ENCODE assay signal across 11 mouse cellular contexts in genomic region chr9:107522400-107522711, GRCm38 (mm10). TPM values are rescaled to one million over a fixed set of nuclear protein-coding genes. Genes with fewer than 3 reads are reported as not detected.
DNase-seq lines count a peak whose midpoint lies in the region; ATAC-seq and TF ChIP-seq lines count a peak whose summit lies in the region.
"Had no signal": no experiment of that assay in that cellular context is flagged by ENCODE, and none has a peak within 500 bp of the region (broad histone marks: within the 10 kb centered on the region; RNA-seq: fewer than 3 reads in every experiment).

No protein-coding gene starts in this region.

- no peak for ATAC-seq in heart, embryonic 14.5 days (ENCODE audit: insufficient number of reproducible peaks, insufficient read depth, low FRiP score, low read depth)
- no peak for ATAC-seq in forebrain, postnatal 0 days
- no peak for ATAC-seq in liver, postnatal 0 days
- ATAC-seq in erythroblast, adult 5-6 weeks (replicated peaks; ENCODE audit: low FRiP score, poor library complexity, severe bottlenecking): no peak

- peak overlapping the region in 1 of 2 experiments; percentile 33; a peak in 1 of 4 replicates for H3K27ac ChIP-seq in heart, embryonic 14.5 days (replicated peaks in 1 of 2; ENCODE audit: control insufficient read depth in 1 of 2, insufficient read depth in 1 of 2, low read depth in 2 of 2, low read length in 2 of 2)
- no peak overlapping the region for H3K27ac ChIP-seq in ES-Bruce4 (ENCODE audit: insufficient read depth, low read length)
- H3K27ac ChIP-seq in forebrain, postnatal 0 days (ENCODE audit: low read depth, low read length): no peak overlapping the region
- no peak overlapping the region for H3K27ac ChIP-seq in liver, postnatal 0 days (ENCODE audit: low read depth)

- no peak for TF ChIP-seq EP300 in ES-Bruce4 (IDR thresholded peaks at IDR 0.05; ENCODE audit: insufficient read depth, low read depth, low read length)
- no peak for TF ChIP-seq EP300 in liver, postnatal 0 days (IDR thresholded peaks at IDR 0.05; ENCODE audit: low read depth)

- no peak for TF ChIP-seq CTCF in ES-Bruce4 (IDR thresholded peaks at IDR 0.05; ENCODE audit: low read depth, low read length)
- no peak for TF ChIP-seq CTCF in forebrain, postnatal 0 days (IDR thresholded peaks at IDR 0.05; ENCODE audit: low read depth)
- TF ChIP-seq CTCF in liver, postnatal 0 days (IDR thresholded peaks at IDR 0.05; ENCODE audit: low read depth): no peak

- no peak for TF ChIP-seq POLR2A in ES-Bruce4 (IDR thresholded peaks at IDR 0.05; ENCODE audit: insufficient read depth, low read length)

- H3K4me1 ChIP-seq in heart, embryonic 14.5 days (ENCODE audit: control insufficient read depth in 2 of 2, insufficient read depth in 2 of 2, low read length in 2 of 2): peaks cover 15 to 24% of the 10 kb centered on the region in 2 experiments
- peaks cover 8% of the 10 kb centered on the region for H3K4me1 ChIP-seq in ES-Bruce4 (ENCODE audit: control insufficient read depth, insufficient read depth, low read length)
- H3K4me1 ChIP-seq in forebrain, postnatal 0 days (ENCODE audit: insufficient read depth): no peaks in the 10 kb centered on the region
- peaks cover 13% of the 10 kb centered on the region for H3K4me1 ChIP-seq in liver, postnatal 0 days (ENCODE audit: insufficient read depth)

- no peak overlapping the region for H3K4me3 ChIP-seq in heart, embryonic 14.5 days (ENCODE audit: control insufficient read depth in 1 of 2, insufficient read depth in 1 of 2, low read depth in 1 of 2, low read length in 2 of 2)
- H3K4me3 ChIP-seq in ES-Bruce4 (ENCODE audit: low read depth, low read length): peak overlapping the region; percentile 29
- H3K4me3 ChIP-seq in forebrain, postnatal 0 days (ENCODE audit: low read depth, low read length): no peak overlapping the region
- H3K4me3 ChIP-seq in liver, postnatal 0 days (ENCODE audit: low read depth, low read length): no peak overlapping the region

- peak overlapping the region; percentile 59 for H3K4me2 ChIP-seq in heart, embryonic 14.5 days (ENCODE audit: low read length)
- 0 out of 2 replicates have a peak overlapping the region, but pooled peaks have one; percentile 13 for H3K4me2 ChIP-seq in forebrain, postnatal 0 days (ENCODE audit: low read depth)
- H3K4me2 ChIP-seq in liver, postnatal 0 days (ENCODE audit: low read depth, low read length): 0 out of 2 replicates have a peak overlapping the region, but pooled peaks have one; percentile 44

- WGBS in heart, embryonic 14.5 days: 50% methylated on average over 2 of the region's 2 CpGs
- 22% methylated on average over 2 of the region's 2 CpGs for WGBS in forebrain, postnatal 0 days
- WGBS in liver, postnatal 0 days (ENCODE audit: insufficient replicate concordance): 46% methylated on average over 2 of the region's 2 CpGs

- no peaks in the 10 kb centered on the region for H3K9me3 ChIP-seq in heart, embryonic 14.5 days (ENCODE audit: control insufficient read depth, low read length)
- no peaks in the 10 kb centered on the region for H3K9me3 ChIP-seq in ES-Bruce4 (replicated peaks; ENCODE audit: control insufficient read depth, insufficient read depth, low read length, poor library complexity, severe bottlenecking)
- no peaks in the 10 kb centered on the region for H3K9me3 ChIP-seq in forebrain, postnatal 0 days (ENCODE audit: low read length)
- no peaks in the 10 kb centered on the region for H3K9me3 ChIP-seq in liver, postnatal 0 days (ENCODE audit: low read length)

- H3K9ac ChIP-seq in heart, embryonic 14.5 days (ENCODE audit: low read length): peak overlapping the region; percentile 44
- peak overlapping the region; percentile 49 for H3K9ac ChIP-seq in ES-Bruce4 (ENCODE audit: low read depth, poor library complexity, severe bottlenecking)
- H3K9ac ChIP-seq in forebrain, postnatal 0 days: no peak overlapping the region
- H3K9ac ChIP-seq in liver, postnatal 0 days (replicated peaks): no peak overlapping the region; the same call in 1 of the 2 replicates

- H3K27me3 ChIP-seq in heart, embryonic 14.5 days (ENCODE audit: control insufficient read depth, insufficient read depth, low read length): peaks cover 16% of the 10 kb centered on the region
- H3K27me3 ChIP-seq in ES-Bruce4 (ENCODE audit: control insufficient read depth, insufficient read depth, low read length, poor library complexity, severe bottlenecking): no peaks in the 10 kb centered on the region
- peaks cover 7% of the 10 kb centered on the region; the same call in 1 of the 2 replicates for H3K27me3 ChIP-seq in forebrain, postnatal 0 days (ENCODE audit: insufficient read depth, low read length)
- H3K27me3 ChIP-seq in liver, postnatal 0 days (ENCODE audit: insufficient read depth, low read length): peaks cover 36% of the 10 kb centered on the region

- intact Hi-C loops in heart, postnatal 14 days (cut with DNase I): no loop called here

- no peak for DNase-seq in heart, postnatal 14 days
- no peak for DNase-seq in forebrain, postnatal 0 days
- DNase-seq in liver, postnatal 0 days: no peak
- no peak for DNase-seq in layer of hippocampus, adult 9-10 months (ENCODE audit: low spot score)
- DNase-seq in spleen, adult 18-20 months: no peak
- DNase-seq: left cerebral cortex, postnatal 4 days had no signal

- H3K36me3 ChIP-seq in heart, embryonic 14.5 days (ENCODE audit: control insufficient read depth, insufficient read depth, low read length): no peaks in the 10 kb centered on the region
- H3K36me3 ChIP-seq in ES-Bruce4 (ENCODE audit: control insufficient read depth, insufficient read depth, low read length, poor library complexity, severe bottlenecking): no peaks in the 10 kb centered on the region
- H3K36me3 ChIP-seq in forebrain, postnatal 0 days (ENCODE audit: insufficient read depth): no peaks in the 10 kb centered on the region
- H3K36me3 ChIP-seq in liver, postnatal 0 days (replicated peaks; ENCODE audit: insufficient read depth, low read length): no peaks in the 10 kb centered on the region

RNA-seq across cellular contexts. Expression of gene Tmem115, which starts 11.4 kb away (rescaled TPM):
- 38.6 and 39.7 TPM in 2 replicates for polyA plus RNA-seq in heart, embryonic 14.5 days (2014; fragmentation: Nextera tagmentation; extraction: Ambion mirVana)
- 10 to 100 TPM; 23.1 to 23.7 TPM for total RNA-seq in heart, postnatal 14 days (2021)
- 10.7 and 11.6 TPM in 2 replicates for polyA plus RNA-seq in ES-Bruce4 (2011; ENCODE audit: insufficient read depth, insufficient read length, low read depth, missing spikeins)
- 44.3 and 51.4 TPM in 2 replicates for total RNA-seq in forebrain, postnatal 0 days (2014; rRNA removed)
- 49.7 and 50.4 TPM in 2 replicates for polyA plus RNA-seq in forebrain, postnatal 0 days (2015; fragmentation: Nextera tagmentation; extraction: Ambion mirVana)
- 15.7 and 17.9 TPM in 2 replicates for polyA plus RNA-seq in liver, postnatal 0 days (2015; fragmentation: Nextera tagmentation; extraction: Ambion mirVana)
- total RNA-seq in erythroblast, adult 5-6 weeks (2015; ENCODE audit: low replicate concordance): 1.9 and 2.5 TPM in 2 replicates
- total RNA-seq in erythroblast, adult 5-6 weeks (2017; ENCODE audit: low replicate concordance): 5.9 and 6.0 TPM in 2 replicates

RNA-seq across cellular contexts. Expression of gene Cyb561d2, which starts 19.6 kb away (rescaled TPM):
- 17.6 and 22.8 TPM in 2 replicates for polyA plus RNA-seq in heart, embryonic 14.5 days (2014; fragmentation: Nextera tagmentation; extraction: Ambion mirVana)
- total RNA-seq in heart, postnatal 14 days (2021): 1 to 10 TPM; 3.4 to 4.9 TPM
- polyA plus RNA-seq in ES-Bruce4 (2011; ENCODE audit: insufficient read depth, insufficient read length, low read depth, missing spikeins): 7.7 and 9.2 TPM in 2 replicates
- 36.0 and 42.7 TPM in 2 replicates for total RNA-seq in forebrain, postnatal 0 days (2014; rRNA removed)
- polyA plus RNA-seq in forebrain, postnatal 0 days (2015; fragmentation: Nextera tagmentation; extraction: Ambion mirVana): 47.0 and 48.3 TPM in 2 replicates
- 18.5 and 19.6 TPM in 2 replicates for polyA plus RNA-seq in liver, postnatal 0 days (2015; fragmentation: Nextera tagmentation; extraction: Ambion mirVana)
- total RNA-seq in erythroblast, adult 5-6 weeks (2015; ENCODE audit: low replicate concordance): 7.5 and 11.1 TPM in 2 replicates
- 4.7 and 6.7 TPM in 2 replicates for total RNA-seq in erythroblast, adult 5-6 weeks (2017; ENCODE audit: low replicate concordance)

RNA-seq across cellular contexts. Expression of gene Nprl2, which starts 19.7 kb away (rescaled TPM):
- 28.4 and 31.6 TPM in 2 replicates for polyA plus RNA-seq in heart, embryonic 14.5 days (2014; fragmentation: Nextera tagmentation; extraction: Ambion mirVana)
- total RNA-seq in heart, postnatal 14 days (2021): 10 to 100 TPM; 13.6 to 17.1 TPM
- polyA plus RNA-seq in ES-Bruce4 (2011; ENCODE audit: insufficient read depth, insufficient read length, low read depth, missing spikeins): 32.3 and 32.7 TPM in 2 replicates
- 59.9 and 73.3 TPM in 2 replicates for total RNA-seq in forebrain, postnatal 0 days (2014; rRNA removed)
- 65.9 and 70.4 TPM in 2 replicates for polyA plus RNA-seq in forebrain, postnatal 0 days (2015; fragmentation: Nextera tagmentation; extraction: Ambion mirVana)
- 8.5 TPM in 2 replicates for polyA plus RNA-seq in liver, postnatal 0 days (2015; fragmentation: Nextera tagmentation; extraction: Ambion mirVana)
- total RNA-seq in erythroblast, adult 5-6 weeks (2015; ENCODE audit: low replicate concordance): 0.77 and 4.4 TPM in 2 replicates
- total RNA-seq in erythroblast, adult 5-6 weeks (2017; ENCODE audit: low replicate concordance): 1.3 and 10.1 TPM in 2 replicates

RNA-seq across cellular contexts. Expression of gene Zmynd10, which starts 24.7 kb away (rescaled TPM):
- 0.27 TPM in 1 of 2 replicates, not detected in the other for polyA plus RNA-seq in heart, embryonic 14.5 days (2014; fragmentation: Nextera tagmentation; extraction: Ambion mirVana)
- not detected for total RNA-seq in heart, postnatal 14 days (2021)
- polyA plus RNA-seq in ES-Bruce4 (2011; ENCODE audit: insufficient read depth, insufficient read length, low read depth, missing spikeins): not detected in 2 replicates
- total RNA-seq in forebrain, postnatal 0 days (2014; rRNA removed): 6.4 and 11.6 TPM in 2 replicates
- polyA plus RNA-seq in forebrain, postnatal 0 days (2015; fragmentation: Nextera tagmentation; extraction: Ambion mirVana): 5.9 and 7.0 TPM in 2 replicates
- 0.59 and 0.73 TPM in 2 replicates for polyA plus RNA-seq in liver, postnatal 0 days (2015; fragmentation: Nextera tagmentation; extraction: Ambion mirVana)
- total RNA-seq in erythroblast, adult 5-6 weeks (2015; ENCODE audit: low replicate concordance): not detected in 2 replicates
- not detected in 2 replicates for total RNA-seq in erythroblast, adult 5-6 weeks (2017; ENCODE audit: low replicate concordance)
- total RNA-seq: common myeloid progenitor, adult 5-6 weeks; granulocyte monocyte progenitor cell, adult 5-6 weeks had no signal

RNA-seq across cellular contexts. Expression of gene Rassf1, which starts 29.0 kb away (rescaled TPM):
- polyA plus RNA-seq in heart, embryonic 14.5 days (2014; fragmentation: Nextera tagmentation; extraction: Ambion mirVana): 42.5 and 47.7 TPM in 2 replicates
- 10 to 100 TPM; 23.6 to 24.5 TPM for total RNA-seq in heart, postnatal 14 days (2021)
- polyA plus RNA-seq in ES-Bruce4 (2011; ENCODE audit: insufficient read depth, insufficient read length, low read depth, missing spikeins): 23.7 and 24.8 TPM in 2 replicates
- total RNA-seq in forebrain, postnatal 0 days (2014; rRNA removed): 21.7 and 25.2 TPM in 2 replicates
- 26.6 and 33.3 TPM in 2 replicates for polyA plus RNA-seq in forebrain, postnatal 0 days (2015; fragmentation: Nextera tagmentation; extraction: Ambion mirVana)
- 12.4 and 15.1 TPM in 2 replicates for polyA plus RNA-seq in liver, postnatal 0 days (2015; fragmentation: Nextera tagmentation; extraction: Ambion mirVana)
- total RNA-seq in erythroblast, adult 5-6 weeks (2015; ENCODE audit: low replicate concordance): 6.1 and 7.3 TPM in 2 replicates
- total RNA-seq in erythroblast, adult 5-6 weeks (2017; ENCODE audit: low replicate concordance): 14.8 TPM in 2 replicates

Comparison
In these comparisons a context has a peak if more than half of its experiments do, and no peak if none do; other contexts are left out.
1. H3K9ac ChIP-seq: peak in heart, embryonic 14.5 days (single experiment) and ES-Bruce4 (single experiment); none in forebrain, postnatal 0 days (single experiment) and liver, postnatal 0 days (single experiment).
2. Peak in every context shown above with its lines, with median percentiles within 50 percentile points of each other: H3K4me2 ChIP-seq.